Mouse (Mus musculus) left cerebral cortex, postnatal 14 days (tissue): ENCODE results near the gene Ccdc142. TPM values are rescaled to one million over a fixed set of nuclear protein-coding genes. Genes with fewer than 3 reads are reported as not detected.

Source experiments
- DNase-seq, 2 experiments: peaks; one replicate each; pipeline ENCODE4 v3.0.0; 2021 to 2022; ENCODE audit warnings: low spot score in 2 of 2, mixed read lengths in 1 of 2
- intact Hi-C: fragments of 180-260 bp; cut with DNase I; formaldehyde crosslinking; loops from one replicate; pipeline ENCODE4 v1.15.1; 2025
- long read RNA-seq, 2 experiments: library from polyadenylated mRNA; stranded (forward); transcript quantifications; one replicate each; pipeline ENCODE4 v2.0.0; 2021
- total RNA-seq, 2 experiments: library from RNA; stranded (reverse); gene quantifications; 2 replicates each; pipeline ENCODE4 v1.2.3; 2021

The Ccdc142 gene
- 1 to 10 TPM; 3.5 to 4.9 TPM for total RNA-seq
- long read RNA-seq, experiment 1, result 0 reads
- long read RNA-seq, experiment 2, result 0 reads

DNA sequence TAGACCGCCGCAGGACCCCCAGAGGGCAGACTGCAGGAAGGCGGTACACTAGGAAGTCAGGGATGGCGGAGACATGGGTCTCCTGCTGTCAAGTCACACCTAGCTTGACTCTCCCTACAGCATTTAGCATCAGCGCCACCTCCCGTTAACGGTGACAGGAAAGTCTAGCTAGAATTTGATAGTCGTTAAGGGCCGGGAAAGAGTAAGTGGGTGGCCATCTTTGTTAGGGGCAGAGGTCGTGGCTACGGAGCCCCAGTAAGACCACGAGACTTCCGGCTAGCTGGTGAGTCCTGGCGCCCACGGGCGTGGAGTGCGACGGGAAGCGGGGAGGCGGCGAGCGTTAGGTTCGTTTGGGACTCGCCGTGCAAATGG lies at the start of gene Ccdc142, which contains the start of gene Gm42688:
Gene Ccdc142 (plus strand): TSS at position 286 of the 372 bp plus-strand sequence.
Gene Gm42688 (plus strand): TSS at position 302 of the 372 bp plus-strand sequence.
- intact Hi-C loops, result loop anchor here (1.0 kb wide), 2 partner anchors 47 to 105 kb away; partner anchors contain the start of gene Aup1

DNA sequence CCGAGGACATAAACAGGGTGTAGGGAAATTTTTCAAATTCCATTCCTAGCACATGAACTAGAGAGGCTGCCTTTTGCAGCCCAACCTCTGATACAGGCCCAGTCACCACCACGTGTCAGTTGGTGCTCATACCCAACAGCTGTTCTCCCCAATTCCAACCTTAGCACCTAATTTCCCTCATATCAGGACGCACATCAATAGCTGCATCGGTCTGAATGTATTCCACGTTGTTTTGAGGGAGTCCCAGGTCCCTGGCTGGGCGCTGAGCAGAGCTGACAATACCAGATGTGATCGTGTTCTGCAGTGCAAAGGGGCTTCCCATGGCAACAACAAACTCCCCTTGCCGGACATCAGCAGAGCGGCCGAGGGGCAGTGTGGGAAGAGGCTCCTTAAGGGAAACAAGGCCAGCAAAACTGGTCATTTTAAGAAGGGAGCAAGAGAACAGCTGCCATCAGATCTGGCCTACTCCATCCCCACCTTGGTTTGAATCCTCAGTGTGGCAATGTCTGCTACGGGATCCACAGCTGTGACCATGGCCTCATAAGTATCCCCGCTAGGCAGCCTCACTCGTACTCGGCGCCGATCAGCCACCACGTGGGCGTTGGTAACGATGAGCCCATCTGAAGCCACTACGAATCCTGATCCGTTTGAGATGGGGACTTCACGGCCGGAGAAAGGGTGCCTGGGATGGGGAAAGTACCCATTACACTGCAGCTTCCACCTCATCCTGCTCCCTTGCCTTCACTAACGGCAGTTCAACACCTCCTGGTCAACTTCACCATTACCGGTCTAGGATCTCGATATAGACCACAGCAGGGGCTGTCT lies 48.1 kb upstream of the Ccdc142 start:
- intact Hi-C loops, result no loop called here
- DNase-seq, result peak; percentile 43 to 62

More for the DNA sequence above, at the start of gene Ccdc142, which contains the start of gene Gm42688:
- peak; percentile 89 to 92 for DNase-seq

DNA sequence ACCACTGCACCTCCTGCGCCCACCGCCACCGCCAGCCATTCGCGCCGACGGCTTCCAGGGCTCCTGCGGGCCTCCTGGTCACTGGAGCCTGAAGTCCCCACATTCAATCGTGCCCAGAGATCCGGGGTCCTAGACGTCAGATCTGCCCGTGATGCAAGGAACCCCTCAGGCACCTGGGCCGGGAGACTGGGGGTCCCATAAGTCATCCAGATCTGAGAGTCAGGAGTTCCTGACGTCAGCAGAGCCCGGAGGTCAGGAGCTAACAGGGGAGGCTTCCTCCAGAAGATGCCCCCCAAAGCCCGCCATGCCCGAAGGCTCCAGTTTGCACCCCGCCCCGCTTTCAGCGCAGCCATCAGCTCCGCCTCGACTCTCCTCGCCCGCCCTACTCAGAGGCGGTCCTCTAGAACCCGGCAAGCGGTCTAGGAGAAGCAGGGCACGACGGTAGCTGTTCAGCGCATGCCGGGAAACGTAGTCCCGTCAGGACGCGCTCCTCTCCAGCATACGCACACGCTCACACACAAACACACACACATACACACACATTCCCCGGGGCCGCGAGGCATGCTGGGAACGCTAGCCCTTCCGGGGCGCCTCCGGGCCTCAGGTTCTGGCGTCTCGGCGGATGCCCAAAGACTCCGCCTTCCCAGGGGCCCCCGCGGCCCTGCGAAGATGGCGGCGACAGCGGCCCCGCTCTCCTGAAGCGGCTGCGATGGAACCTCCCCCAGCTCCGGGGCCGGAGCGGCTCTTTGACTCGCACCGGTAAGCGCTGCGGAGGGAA lies 47.1 kb upstream of the Ccdc142 start, which contains the start of gene Aup1:
Gene Aup1 (plus strand): TSS at position 448 of the 778 bp plus-strand sequence.
- intact Hi-C loops, result loop anchor here (1.0 kb wide), 2 partner anchors 47 to 58 kb away; partner anchors contain the start of genes Ccdc142 and Gm42688
- peak; percentile 98 to 99 for DNase-seq

DNA sequence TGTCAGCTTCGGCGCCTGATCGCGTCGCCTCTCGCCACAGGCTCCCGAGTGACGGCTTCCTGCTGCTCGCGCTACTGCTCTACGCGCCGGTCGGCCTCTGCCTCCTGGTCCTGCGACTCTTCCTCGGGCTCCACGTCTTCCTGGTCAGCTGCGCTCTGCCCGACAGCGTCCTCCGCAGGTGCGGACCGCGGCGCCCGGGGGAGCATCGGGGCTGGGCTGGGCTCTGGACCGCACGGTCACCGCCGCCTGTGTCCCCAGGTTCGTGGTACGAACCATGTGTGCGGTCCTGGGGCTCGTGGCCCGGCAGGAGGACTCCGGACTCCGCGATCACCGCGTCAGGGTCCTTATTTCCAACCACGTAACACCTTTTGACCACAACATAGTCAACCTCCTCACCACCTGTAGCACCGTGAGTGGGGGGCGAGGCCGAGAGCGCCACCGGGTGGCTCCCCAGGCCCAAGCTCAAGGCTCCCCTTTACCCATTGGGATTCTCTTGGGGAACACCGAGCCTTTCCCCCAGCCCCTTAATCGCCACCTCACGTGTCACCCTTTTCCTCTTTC lies 46.5 kb upstream of the Ccdc142 start, which contains the start of gene Htra2:
Gene Htra2 (minus strand): TSS at position 403 of the 561 bp plus-strand sequence.
- intact Hi-C loops, result loop anchor here (1.0 kb wide), 2 partner anchors 46 to 59 kb away; partner anchors contain the start of genes Ccdc142 and Gm42688
- peak in 1 of 2 experiments; percentile 46 for DNase-seq

DNA sequence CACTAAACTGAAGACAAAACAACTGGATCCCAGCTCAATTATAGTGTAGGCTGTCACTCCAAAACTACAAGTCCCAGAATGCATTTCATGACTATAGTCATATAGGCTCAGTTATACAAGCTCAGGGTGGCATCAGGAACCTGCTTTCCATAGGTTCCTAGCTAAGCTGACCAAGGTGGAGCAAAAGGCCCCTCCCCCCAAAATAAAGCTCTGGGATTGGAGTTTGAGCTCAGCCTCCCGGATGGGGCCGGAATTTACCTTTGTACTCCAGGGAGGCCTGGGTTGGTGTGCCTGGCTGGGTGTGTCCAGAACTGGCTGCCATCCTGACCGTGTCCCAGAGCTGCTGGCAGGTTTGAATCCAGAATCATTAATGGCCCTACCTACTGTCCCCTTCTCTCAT lies 43.6 kb upstream of the Ccdc142 start, which contains the start of gene Dqx1:
Gene Dqx1 (plus strand): TSS at position 55 of the 400 bp plus-strand sequence.
- intact Hi-C loops, result no loop called here
- peak in 1 of 2 experiments; percentile 14 for DNase-seq

DNA sequence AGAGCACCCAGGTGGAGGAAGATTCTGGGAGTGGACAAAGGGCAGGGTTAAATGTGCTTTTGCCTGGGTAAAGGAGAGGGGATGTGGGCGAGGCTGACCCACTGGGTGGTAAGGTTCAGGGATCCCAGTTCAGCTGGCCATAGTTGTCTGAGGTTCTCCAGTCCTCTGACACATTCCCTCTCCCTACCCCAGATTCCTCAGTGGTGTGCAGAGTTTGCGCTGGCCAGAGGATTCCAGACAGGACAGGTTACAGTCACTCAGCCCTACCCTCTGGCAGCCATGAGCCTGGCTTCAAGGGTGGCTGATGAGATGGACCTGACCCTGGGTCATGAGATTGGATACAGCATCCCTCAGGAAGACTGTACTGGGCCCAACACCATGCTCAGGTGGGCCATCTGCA lies 42.7 kb upstream of the Ccdc142 start:
- no peak for DNase-seq
- intact Hi-C loops, result no loop called here

DNA sequence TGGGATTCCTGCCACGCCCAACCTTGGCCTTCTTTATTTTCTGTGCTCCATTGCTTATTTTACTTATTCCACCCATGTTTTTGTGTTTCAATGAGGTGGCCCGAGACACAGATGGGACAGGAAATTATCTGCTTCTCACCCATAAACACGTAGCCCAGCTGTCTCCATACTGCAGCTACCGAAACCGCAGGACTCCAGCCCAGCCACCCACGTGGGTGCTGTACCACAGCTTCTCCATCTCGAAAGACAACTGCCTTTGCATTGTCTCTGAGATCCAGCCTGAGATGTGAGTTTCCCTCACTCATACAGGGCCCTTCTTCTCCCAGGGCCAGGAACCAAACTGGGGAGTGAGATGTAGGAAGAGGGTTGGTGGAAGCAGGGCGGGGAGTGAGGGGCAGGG lies 35.4 kb upstream of the Ccdc142 start:
- intact Hi-C loops, result no loop called here
- no peak for DNase-seq

DNA sequence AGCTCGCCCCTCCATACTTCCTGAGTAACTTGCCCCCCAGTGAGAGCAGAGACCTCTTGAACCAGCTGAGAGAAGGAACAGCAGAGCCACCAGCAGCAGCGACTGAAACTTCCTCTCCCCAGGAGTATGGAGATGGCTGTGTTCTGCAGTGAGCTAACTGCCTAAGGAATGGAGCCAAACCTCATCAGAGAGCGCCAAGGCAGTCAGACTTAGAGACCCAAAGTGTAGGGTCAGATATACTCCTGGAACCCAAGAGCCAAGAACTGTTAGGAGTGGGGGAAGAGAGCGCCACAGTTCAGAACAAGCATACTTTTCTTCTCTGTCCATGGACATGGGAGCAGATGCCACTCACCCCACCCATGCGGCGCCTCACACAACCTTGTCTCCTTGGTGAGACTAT lies 35.0 kb upstream of the Ccdc142 start:
- no peak for DNase-seq
- intact Hi-C loops, result no loop called here

DNA sequence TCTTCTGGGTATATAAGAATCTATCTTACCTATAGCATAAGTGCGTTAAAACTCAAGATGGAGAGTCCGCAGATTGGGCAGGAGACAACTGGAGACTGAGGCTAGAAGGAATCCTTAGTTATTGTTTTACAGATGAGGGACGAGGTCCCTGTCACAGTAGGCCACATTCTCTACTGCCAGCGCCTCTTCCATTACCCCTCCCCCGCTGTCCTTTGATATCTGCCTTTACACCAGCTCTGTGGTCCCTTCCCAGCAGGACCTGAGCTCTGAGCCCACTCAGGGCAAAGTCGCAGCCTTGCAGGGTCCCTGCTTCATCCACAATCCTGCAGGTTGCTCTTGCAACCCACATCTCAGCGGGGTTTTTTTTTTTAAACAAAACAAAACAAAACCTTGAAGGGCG lies 33.2 kb upstream of the Ccdc142 start:
- intact Hi-C loops, result no loop called here
- DNase-seq, result no peak

DNA sequence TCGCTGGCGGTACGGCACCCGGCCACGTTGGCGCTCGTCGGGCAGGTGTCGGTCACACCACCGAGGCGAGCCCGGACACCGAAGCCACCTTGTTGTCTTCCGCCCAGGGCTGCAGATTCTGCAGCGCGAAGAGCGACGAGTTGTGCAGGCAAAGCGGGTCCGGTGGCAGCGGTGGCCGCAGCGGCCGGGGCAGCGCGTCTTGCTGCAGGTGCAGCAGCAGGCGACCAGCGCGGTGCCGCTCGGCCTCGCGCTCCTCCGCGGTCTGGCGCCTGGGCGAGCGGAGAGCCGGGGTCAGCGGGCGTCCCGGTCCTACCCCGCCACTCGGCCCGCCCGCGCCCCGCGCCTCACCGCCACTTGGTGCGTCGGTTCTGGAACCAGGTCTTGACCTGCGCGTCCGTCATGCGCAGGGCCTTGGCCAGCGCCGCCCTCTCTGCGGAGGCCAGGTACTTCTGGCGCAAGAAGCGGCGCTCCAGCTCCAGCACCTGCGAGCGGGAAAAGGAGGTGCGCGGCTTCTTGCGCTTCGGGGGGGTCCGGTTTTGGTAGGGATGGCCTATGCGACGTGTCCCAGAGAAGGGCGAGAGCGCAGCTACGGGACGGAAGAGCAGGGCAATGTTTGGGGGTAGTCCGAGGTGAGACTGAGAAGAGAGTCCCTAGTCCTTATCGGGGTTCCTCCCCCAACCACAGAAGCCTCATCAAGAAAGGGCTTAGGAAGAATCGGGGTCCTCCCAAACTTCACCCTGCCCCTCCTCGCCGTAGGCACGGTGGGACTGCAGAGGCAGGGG lies 32.5 kb upstream of the Ccdc142 start:
- intact Hi-C loops, result no loop called here

DNA sequence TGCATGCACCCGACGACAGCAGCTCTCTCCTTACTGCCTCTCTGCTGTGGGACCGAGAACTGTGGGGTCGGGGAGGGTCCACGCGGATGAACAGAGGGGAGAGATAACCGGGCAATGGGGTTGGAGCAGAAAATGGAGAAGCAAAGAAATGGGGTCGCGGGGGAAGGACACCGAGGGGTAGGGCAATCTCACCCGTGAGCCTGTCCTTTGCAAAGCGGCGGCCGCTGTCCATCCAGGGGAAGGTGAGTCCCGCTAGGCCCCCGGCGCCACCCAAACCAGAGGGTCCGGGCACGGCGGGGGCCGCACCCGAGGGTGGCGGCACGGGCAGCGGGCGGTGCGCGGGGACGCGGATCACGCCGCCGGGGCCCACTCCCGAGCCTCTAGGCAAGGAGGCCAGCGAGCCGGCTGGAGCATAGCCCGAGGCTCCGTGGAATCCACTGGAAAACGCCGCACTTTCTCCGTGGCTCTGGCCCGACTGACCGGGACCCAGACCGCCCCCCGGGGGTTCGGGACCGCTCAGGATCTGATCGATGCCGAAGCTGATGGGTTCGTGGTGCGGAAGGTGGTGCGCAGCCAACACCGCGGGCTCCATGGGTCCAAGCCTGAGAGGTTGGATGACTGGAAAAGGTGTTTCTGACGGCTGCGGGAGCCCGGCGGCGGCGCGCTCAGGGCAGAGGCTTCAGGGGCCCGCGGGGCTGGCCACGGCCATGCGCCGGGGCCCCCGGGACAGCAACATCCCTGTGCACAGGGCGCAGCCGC lies 31.7 kb upstream of the Ccdc142 start:
- intact Hi-C loops, result no loop called here

More for the DNA sequence above, 32.5 kb upstream of the Ccdc142 start:
- no peak for DNase-seq

DNA sequence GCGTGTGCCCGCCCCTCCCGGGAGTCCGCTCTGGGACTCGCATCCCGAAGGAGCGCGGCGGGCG lies 31.3 kb upstream of the Ccdc142 start, which contains the start of gene Tlx2:
Gene Tlx2 (minus strand): TSS at position 47 of the 64 bp plus-strand sequence.
- intact Hi-C loops, result no loop called here
- DNase-seq, result no peak

More for the DNA sequence above, 31.7 kb upstream of the Ccdc142 start:
- DNase-seq, result no peak

DNA sequence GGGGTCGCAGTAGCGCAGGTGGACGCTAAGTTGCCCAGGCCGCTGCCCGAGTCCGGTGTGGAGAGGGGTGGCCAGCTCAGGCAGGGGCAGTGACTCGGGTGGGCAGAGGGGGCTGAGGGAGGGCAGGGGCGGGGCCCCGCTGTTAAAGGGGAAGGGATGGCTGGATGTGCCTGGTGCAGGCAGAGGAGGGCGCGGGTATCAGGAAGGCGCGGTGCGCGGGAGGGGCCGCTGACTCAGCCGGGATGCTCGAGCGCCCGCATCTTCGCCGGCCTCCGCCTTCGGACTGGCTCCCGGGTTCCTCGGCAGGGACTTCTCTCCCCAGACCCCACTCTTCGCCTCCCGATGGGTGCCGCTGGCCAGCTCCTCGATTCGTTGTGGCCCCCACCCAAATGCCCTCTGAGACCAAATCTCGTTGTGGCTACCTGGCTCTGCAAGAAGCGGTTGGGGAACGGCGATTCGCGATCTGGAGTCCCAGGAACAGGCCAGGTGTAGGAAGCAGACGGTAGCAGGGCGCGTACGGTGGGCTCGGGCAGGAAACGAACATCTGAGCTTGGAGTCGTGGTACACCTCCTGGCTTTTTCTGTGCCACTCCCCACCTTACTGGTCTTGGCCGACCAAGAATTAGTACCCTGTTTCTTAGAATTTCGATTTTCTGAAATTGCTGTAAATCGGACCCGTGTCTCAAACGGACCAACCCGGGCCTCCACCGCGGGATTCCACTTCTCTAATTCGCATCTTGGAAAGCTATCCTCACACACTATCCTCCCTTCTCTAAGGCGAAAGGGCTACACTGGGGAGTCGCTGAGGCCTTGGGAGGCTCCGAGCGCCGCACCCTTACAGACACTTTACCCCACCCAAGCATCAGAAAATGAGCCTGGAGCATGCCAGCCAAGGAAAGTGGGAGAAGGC lies 30.8 kb upstream of the Ccdc142 start:
- intact Hi-C loops, result no loop called here
- DNase-seq, result no peak

DNA sequence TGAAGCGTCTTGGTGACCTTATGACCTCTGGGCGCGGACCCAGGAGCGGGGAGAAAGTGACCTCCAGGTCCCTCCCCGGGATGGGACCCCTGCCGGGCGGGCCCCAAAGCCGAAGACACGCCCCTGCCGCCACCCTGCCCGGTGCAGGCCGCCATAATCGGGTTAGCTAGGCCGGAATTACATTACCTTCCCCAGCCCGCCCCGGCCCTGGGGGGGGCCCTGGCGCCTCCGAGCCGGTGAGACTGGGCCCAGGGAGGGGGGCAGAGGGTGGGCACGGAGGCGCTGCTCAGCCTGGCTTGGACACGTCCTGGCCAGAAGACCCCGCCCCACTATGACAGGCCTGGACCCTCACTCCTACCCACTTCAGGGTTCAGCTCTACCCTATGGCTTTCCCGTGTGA lies 30.2 kb upstream of the Ccdc142 start:
- intact Hi-C loops, result no loop called here
- no peak for DNase-seq

DNA sequence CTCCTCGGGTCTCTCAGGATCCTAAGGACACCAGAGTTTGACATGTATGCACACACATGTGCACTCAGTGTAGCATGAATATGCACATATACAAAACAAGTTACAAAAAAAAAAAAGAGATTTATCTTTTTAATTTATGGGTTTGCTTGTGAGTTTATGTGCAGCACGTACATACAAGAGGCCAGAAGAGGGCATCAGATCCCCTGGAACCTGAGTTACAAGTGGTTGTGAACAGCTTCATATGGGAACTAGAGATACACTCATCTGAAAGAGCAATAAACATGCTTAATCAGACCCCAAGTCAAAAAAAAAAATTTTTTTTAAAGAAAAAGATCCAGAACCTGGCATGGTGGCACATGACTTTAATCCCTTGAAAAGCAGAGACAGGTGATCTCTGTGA lies 26.4 kb upstream of the Ccdc142 start:
- intact Hi-C loops, result loop anchor here (5.0 kb wide), 1 partner anchor 78 kb away; no protein-coding TSS in a partner anchor
- DNase-seq, result no peak

DNA sequence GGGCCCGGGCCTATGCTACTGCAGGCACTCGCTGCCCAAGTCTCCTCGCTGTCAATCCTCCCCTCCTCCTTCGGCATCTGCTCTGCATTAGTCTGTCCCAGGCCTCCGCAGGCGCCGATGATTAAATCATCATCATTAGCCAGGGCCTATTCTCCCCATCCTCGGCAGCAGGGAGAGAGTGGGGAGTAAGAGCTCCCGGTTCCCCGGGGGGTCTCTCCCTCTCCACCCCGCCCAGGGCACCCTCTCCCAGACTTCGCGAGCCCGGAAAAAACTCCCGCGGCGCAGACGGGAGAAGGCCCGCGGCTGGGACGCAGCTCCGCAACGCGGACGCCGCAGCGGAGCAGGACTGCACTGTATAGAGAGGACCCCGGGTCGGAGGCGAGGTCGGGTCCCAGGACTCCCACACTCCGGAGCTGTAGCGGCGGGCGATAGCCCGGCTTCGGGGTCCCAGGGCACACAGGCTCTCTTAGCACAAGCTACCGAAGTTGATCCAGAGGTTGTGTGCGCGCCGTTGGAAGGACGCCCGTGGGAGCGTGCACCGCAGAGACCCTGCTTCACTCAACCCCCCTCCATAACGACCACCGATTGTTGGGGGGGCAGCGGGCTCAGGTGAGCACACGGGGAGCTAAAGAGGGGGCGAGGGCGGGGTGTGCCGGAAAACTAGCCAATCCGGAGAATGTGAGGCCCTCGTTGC lies 23.6 kb upstream of the Ccdc142 start, which contains the start of gene Pcgf1:
Gene Pcgf1 (plus strand): TSS at position 240 of the 694 bp plus-strand sequence.
- intact Hi-C loops, result loop anchor here (5.0 kb wide), 1 partner anchor 80 kb away; no protein-coding TSS in a partner anchor
- DNase-seq, result peak in 1 of 2 experiments; percentile 35
